Mouse (Mus musculus) intestine, postnatal 0 days (tissue): ENCODE data around the gene Disc1. TPM values are rescaled to one million over a fixed set of nuclear protein-coding genes. Genes with fewer than 3 reads are reported as not detected.

Experiments used
- ATAC-seq: fragments of 200-750 bp; cut with Nextera tagmentation; 2 replicates; pipeline ENCODE4 v1.8.0; 2017; ENCODE audit warnings: mild to moderate bottlenecking, moderate TSS enrichment, moderate library complexity
- H3K27ac ChIP-seq: fragments of 300-500 bp; sonication (generic); 2 replicates; pipeline ENCODE4 v1.5.1; 2014; ENCODE audit warnings: mild to moderate bottlenecking, low read depth, low read length, moderate library complexity
- H3K27me3 ChIP-seq: fragments of 300-500 bp; sonication (generic); replicated peaks from 2 replicates; pipeline ENCODE4 v1.6.1; 2014; ENCODE audit warnings: low read length, mixed read lengths; ENCODE audit not compliant: control insufficient read depth, insufficient read depth
- H3K36me3 ChIP-seq: fragments of 300-500 bp; sonication (generic); 2 replicates; pipeline ENCODE4 v1.6.1; 2014; ENCODE audit warnings: mild to moderate bottlenecking, moderate library complexity; ENCODE audit not compliant: control insufficient read depth, insufficient read depth
- H3K4me1 ChIP-seq: fragments of 300-500 bp; sonication (generic); replicated peaks from 2 replicates; pipeline ENCODE4 v1.6.1; 2014; ENCODE audit warnings: antibody characterized with exemption, low read length, mixed read lengths; ENCODE audit not compliant: control insufficient read depth, insufficient read depth
- H3K4me2 ChIP-seq: fragments of 300-500 bp; sonication (generic); replicated peaks from 2 replicates; pipeline ENCODE4 v1.6.1; 2014; ENCODE audit warnings: low read depth, mild to moderate bottlenecking, moderate library complexity
- H3K4me3 ChIP-seq: fragments of 300-500 bp; sonication (generic); 2 replicates; pipeline ENCODE4 v1.5.1; 2014; ENCODE audit warnings: low read depth, low read length
- H3K9ac ChIP-seq: fragments of 300-500 bp; sonication (generic); 2 replicates; pipeline ENCODE4 v1.6.1; 2014; ENCODE audit warnings: mild to moderate bottlenecking, low read depth, low read length
- H3K9me3 ChIP-seq: fragments of 300-500 bp; sonication (generic); 2 replicates; pipeline ENCODE4 v1.6.1; 2016; ENCODE audit warnings: mixed run types; ENCODE audit not compliant: control insufficient read depth
- CTCF ChIP-seq: sonication (generic); IDR thresholded peaks from 2 replicates; pipeline ENCODE4 v1.5.1; 2016; ENCODE audit warnings: low read depth, mild to moderate bottlenecking, control low read depth, antibody characterized with exemption, moderate library complexity
- WGBS: fragments of 180-500 bp; shearing (Covaris S2); extraction: QIAGEN DNeasy Blood & Tissue Kit; methylation state at CpG from one replicate; pipeline ENCODE4 v1.1.7; 2014; 5-methylcytosine and 5-hydroxymethylcytosine counted together
- polyA plus RNA-seq: library from polyadenylated mRNA; unstranded; fragments of >200 nt; fragmentation: Nextera tagmentation; extraction: Ambion mirVana; gene quantifications from 2 replicates; pipeline ENCODE4 v1.2.1, GENCODE M21; 2015

Disc1 gene
- polyA plus RNA-seq, 1 experiment from 2014 or later = 0.40 TPM

GRCm38 (mm10) chr8:125060904-125061303 lies 6.9 kb downstream of the Disc1 start:
- Histone ChIP-seq H3K27me3 (no peaks in the 10 kb centered on the region), H3K9ac (no peak overlapping the region), H3K9me3 (no peaks in the 10 kb centered on the region), H3K4me1 (no peaks in the 10 kb centered on the region), H3K4me2 (no peak overlapping the region), H3K4me3 (no peak overlapping the region), H3K36me3 (no peaks in the 10 kb centered on the region), H3K27ac (no peak overlapping the region)
- ATAC-seq = peak; percentile 43; the same call in 1 of the 2 replicates
- WGBS = 65% methylated on average over 8 of the region's 8 CpGs
- TF ChIP-seq CTCF = no peak

- H3K4me1 ChIP-seq = no peaks in the 10 kb centered on the region
- no peak for ATAC-seq
- no peak overlapping the region for H3K4me3 ChIP-seq
- H3K4me2 ChIP-seq = no peak overlapping the region
- no peak for TF ChIP-seq CTCF
- no peak overlapping the region for H3K9ac ChIP-seq
- H3K27me3 ChIP-seq = no peaks in the 10 kb centered on the region
- 60% methylated on average over 6 of the region's 6 CpGs for WGBS
- no peaks in the 10 kb centered on the region for H3K36me3 ChIP-seq
- H3K9me3 ChIP-seq = no peaks in the 10 kb centered on the region
- H3K27ac ChIP-seq = no peak overlapping the region
These were observed 11.6 kb downstream of the Disc1 start for GRCm38 (mm10) chr8:125065596-125065995.

GRCm38 (mm10) chr8:125066913-125067595 lies 13.1 kb downstream of the Disc1 start:
- TF ChIP-seq CTCF = peak; percentile 86
- peak overlapping the region; percentile 73 for H3K27ac ChIP-seq
- no peaks in the 10 kb centered on the region for H3K4me1 ChIP-seq
- ATAC-seq = peak; percentile 36; the same call in 1 of the 2 replicates
- H3K4me2 ChIP-seq = no peak overlapping the region
- no peaks in the 10 kb centered on the region for H3K36me3 ChIP-seq
- H3K4me3 ChIP-seq = no peak overlapping the region
- H3K9me3 ChIP-seq = no peaks in the 10 kb centered on the region
- 33% methylated on average over 12 of the region's 12 CpGs for WGBS
- no peak overlapping the region for H3K9ac ChIP-seq
- no peaks in the 10 kb centered on the region for H3K27me3 ChIP-seq

- no peak for TF ChIP-seq CTCF
- Histone ChIP-seq H3K9ac (no peak overlapping the region), H3K27ac (peak overlapping the region; percentile 73), H3K27me3 (no peaks in the 10 kb centered on the region), H3K36me3 (no peaks in the 10 kb centered on the region), H3K4me2 (no peak overlapping the region), H3K4me3 (no peak overlapping the region), H3K9me3 (no peaks in the 10 kb centered on the region), H3K4me1 (no peaks in the 10 kb centered on the region)
- 68% methylated on average over 9 of the region's 9 CpGs for WGBS
- ATAC-seq = 0 out of 2 replicates have a peak, but pooled peaks have one; percentile 15
These were observed 13.6 kb downstream of the Disc1 start for GRCm38 (mm10) chr8:125067596-125067960.

- no peak overlapping the region for H3K9ac ChIP-seq
- no peaks in the 10 kb centered on the region for H3K27me3 ChIP-seq
- TF ChIP-seq CTCF = peak; percentile 47
- H3K9me3 ChIP-seq = no peaks in the 10 kb centered on the region
- no peaks in the 10 kb centered on the region for H3K4me1 ChIP-seq
- no peak overlapping the region for H3K4me2 ChIP-seq
- H3K4me3 ChIP-seq = no peak overlapping the region
- H3K36me3 ChIP-seq = no peaks in the 10 kb centered on the region
- 84% methylated on average over 6 of the region's 6 CpGs for WGBS
- 0 out of 2 replicates have a peak overlapping the region, but pooled peaks have one; percentile 5 for H3K27ac ChIP-seq
- no peak for ATAC-seq
These were observed 14.3 kb downstream of the Disc1 start for GRCm38 (mm10) chr8:125068146-125068905.

GRCm38 (mm10) chr8:125069304-125069703 lies 15.3 kb downstream of the Disc1 start:
- Histone ChIP-seq H3K4me2 (no peak overlapping the region), H3K9me3 (no peaks in the 10 kb centered on the region), H3K36me3 (no peaks in the 10 kb centered on the region), H3K27me3 (no peaks in the 10 kb centered on the region), H3K4me3 (no peak overlapping the region), H3K4me1 (no peaks in the 10 kb centered on the region), H3K27ac (no peak overlapping the region), H3K9ac (no peak overlapping the region)
- no peak for ATAC-seq
- TF ChIP-seq CTCF = no peak
- WGBS = 66% methylated on average over 7 of the region's 7 CpGs
